Mouse (Mus musculus) neutrophil, adult 59 days (primary cell): ENCODE measurements around the gene Gtf3c6. TPM values are rescaled to one million over a fixed set of nuclear protein-coding genes. Genes with fewer than 3 reads are reported as not detected.

Experiments
- total RNA-seq, 2 experiments: library from RNA; stranded (reverse); gene quantifications; 1 replicate in 1 of 2; 2 replicates in 1 of 2; pipeline ENCODE4 v1.2.4; 2023

Gtf3c6 gene
- total RNA-seq: 10 to 100 TPM in 1 of 2 experiments, 1 to 10 TPM in 1; 7.8 to 10.7 TPM

DNA sequence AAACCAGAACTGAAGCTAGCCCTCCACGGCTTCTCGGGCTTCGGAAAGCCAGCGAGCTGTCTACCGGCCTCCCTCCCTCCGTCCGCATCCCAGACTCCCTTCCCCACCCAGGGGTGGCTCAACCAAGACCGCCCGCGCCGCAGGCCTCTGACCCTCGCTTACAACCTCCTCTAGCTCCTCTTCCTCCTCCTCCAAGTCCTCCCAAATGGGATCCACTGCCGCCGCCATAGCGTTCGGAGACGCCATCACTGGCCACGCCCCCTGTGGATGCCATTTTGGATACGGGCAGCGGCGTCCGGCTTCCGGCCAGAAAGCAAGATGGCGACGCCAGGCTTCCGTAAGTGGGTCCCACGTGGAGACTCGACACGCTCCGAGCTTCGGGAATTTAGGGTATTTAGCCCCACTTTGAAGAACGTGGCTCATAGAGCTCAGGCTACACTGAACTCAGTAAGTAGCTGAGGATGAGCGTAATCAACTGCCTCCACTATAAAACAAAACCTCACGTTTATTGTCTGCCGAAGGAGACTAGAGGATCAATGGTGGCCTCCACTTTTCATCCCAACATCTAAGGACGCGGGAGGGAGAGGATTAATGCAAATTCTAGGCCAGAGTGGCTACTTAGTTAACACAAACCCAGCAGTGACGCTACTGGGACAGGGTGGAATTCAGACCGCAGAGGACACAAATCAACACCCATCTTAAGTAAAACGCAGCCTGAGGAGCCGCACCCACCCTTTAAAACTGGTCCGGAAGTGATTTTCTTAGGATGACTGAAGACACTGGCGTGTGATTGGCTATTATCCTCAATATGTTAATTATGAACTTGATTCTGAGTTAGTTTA, at the start of gene Gtf3c6:
Gtf3c6 (minus strand) TSS at position 695 of the 842 bp plus-strand sequence.

GRCm38 (mm10) chr10:40302140-40302985, 44.5 kb upstream of the Gtf3c6 start, which contains the start of gene Amd1:
TSS of gene Amd1 (minus strand) at chr10:40302186.

GRCm38 (mm10) chr10:40246374-40247165, 11.3 kb downstream of the Gtf3c6 start, which contains the start of gene Rpf2:
TSS of gene Rpf2 (minus strand) at chr10:40247036.

Other genes with a start within 250 kb of the Gtf3c6 start
- not detected for gene Mfsd4b1, start 232.8 kb downstream of the Gtf3c6 start, total RNA-seq
- 10 to 100 TPM; 22.2 to 29.1 TPM for gene Slc16a10, start 115.8 kb downstream of the Gtf3c6 start, total RNA-seq
- 1 to 10 TPM; 7.8 to 8.2 TPM for gene Rpf2, start 11.1 kb downstream of the Gtf3c6 start, total RNA-seq
- gene Amd1, start 44.1 kb upstream of the Gtf3c6 start, total RNA-seq: 10 to 100 TPM; 26.6 to 27.9 TPM
- gene Cdk19, start 81.5 kb upstream of the Gtf3c6 start, total RNA-seq: 10 to 100 TPM; 35.6 to 43.0 TPM